ENCODE assay signal across 8 mouse cellular contexts in the genomic region with DNA sequence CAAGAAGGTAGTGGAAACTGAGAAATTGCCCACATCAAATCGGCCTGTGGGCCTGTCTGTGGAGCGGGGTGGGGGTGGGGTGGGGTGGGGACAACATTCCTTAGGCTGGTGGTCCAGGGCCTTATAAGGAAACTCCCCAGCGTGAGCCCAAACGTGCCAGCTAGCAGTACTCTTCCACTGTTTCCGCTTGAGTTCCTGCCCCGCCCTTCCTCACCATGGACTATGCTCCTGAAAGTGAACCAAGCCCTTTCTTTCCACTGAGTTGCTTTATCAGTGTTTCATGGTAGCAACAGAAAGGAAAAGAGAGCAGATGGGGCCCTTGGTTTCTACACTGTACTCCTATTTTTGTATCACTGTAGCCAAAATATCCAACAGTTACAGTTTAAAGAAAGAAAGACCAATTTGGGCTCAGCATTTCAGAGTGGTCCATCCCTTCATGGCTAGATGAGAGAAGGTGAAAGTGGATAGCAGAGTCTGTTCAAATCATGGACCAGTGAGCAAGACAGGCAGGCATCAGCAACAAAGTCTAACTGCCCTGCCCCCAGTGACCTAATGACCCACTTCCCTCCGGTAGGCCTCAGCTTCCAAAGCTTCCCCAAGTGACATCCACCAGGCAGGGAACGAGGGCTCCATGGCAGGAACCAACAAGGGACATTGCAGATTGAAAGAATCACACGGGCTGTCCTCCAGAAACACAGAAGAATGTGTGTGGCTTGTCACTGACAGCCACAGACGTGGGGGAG. TPM values are rescaled to one million over a fixed set of nuclear protein-coding genes. Genes with fewer than 3 reads are reported as not detected.
A peak's percentile ranks its signal among the peaks of the same experiment; 100 is the strongest.
DNase-seq lines count a peak whose midpoint lies in the region; ATAC-seq and TF ChIP-seq lines count a peak whose summit lies in the region.

No protein-coding gene starts in this region.

- no peak for TF ChIP-seq RAD21 in CH12.LX (IDR thresholded peaks at IDR 0.05; ENCODE audit: low read depth, low read length)

- in situ Hi-C loops in CH12.LX (cut with MboI; ENCODE audit: low pct_ligation_motif_present, low pct_unique_long_range_greater_than_20kb, low sequenced_read_pairs) = no loop called here

- no peak overlapping the region for H3K4me3 ChIP-seq in CH12.LX (replicated peaks in 1 of 3; ENCODE audit: low read depth in 2 of 3, low read length in 2 of 3, poor library complexity in 1 of 3)
- H3K4me3 ChIP-seq in limb, embryonic 11.5 days (ENCODE audit: low read depth, low read length) = no peak overlapping the region
- no peak overlapping the region for H3K4me3 ChIP-seq in midbrain, embryonic 15.5 days

- H3K4me1 ChIP-seq in CH12.LX (ENCODE audit: control insufficient read depth in 1 of 2, insufficient read depth in 2 of 2) = peaks cover 11 to 41% of the 10 kb centered on the region in 2 experiments
- peaks cover 22% of the 10 kb centered on the region for H3K4me1 ChIP-seq in limb, embryonic 11.5 days (ENCODE audit: control insufficient read depth, insufficient read depth, low read length)
- H3K4me1 ChIP-seq in midbrain, embryonic 15.5 days = peaks cover 6% of the 10 kb centered on the region

- peak; percentile 49; the same call in 1 of the 2 replicates for ATAC-seq in limb, embryonic 11.5 days (ENCODE audit: insufficient number of reproducible peaks, low FRiP score, low TSS enrichment, low read depth)
- ATAC-seq in midbrain, embryonic 15.5 days (replicated peaks) = no peak

- 6% methylated on average over 10 of the region's 10 CpGs for WGBS in limb, embryonic 11.5 days
- WGBS in midbrain, embryonic 15.5 days = 9% methylated on average over 10 of the region's 10 CpGs

- H3K27me3 ChIP-seq in CH12.LX (replicated peaks) = no peaks in the 10 kb centered on the region
- H3K27me3 ChIP-seq in limb, embryonic 11.5 days (ENCODE audit: control insufficient read depth, insufficient read depth, low read length) = no peaks in the 10 kb centered on the region
- H3K27me3 ChIP-seq in midbrain, embryonic 15.5 days (replicated peaks) = no peaks in the 10 kb centered on the region

- no peak for DNase-seq in CH12.LX (ENCODE audit: extremely low read depth)
- DNase-seq in embryo, embryonic 10 days (ENCODE audit: low spot score) = peak; percentile 84
- peak; percentile 61 for DNase-seq in heart, postnatal 4 days
- no peak for DNase-seq in limb, embryonic 11.5 days (ENCODE audit: low spot score)
- DNase-seq in gastrocnemius, adult 18-20 months (ENCODE audit: low spot score) = no peak
- DNase-seq in layer of hippocampus, adult 9-11 months = no peak
- no peak for DNase-seq in right cerebral cortex, postnatal 14 days

- no peak overlapping the region for H3K9ac ChIP-seq in CH12.LX (ENCODE audit: insufficient read depth, low read depth)
- H3K9ac ChIP-seq in limb, embryonic 11.5 days (ENCODE audit: low read length) = no peak overlapping the region
- no peak overlapping the region for H3K9ac ChIP-seq in midbrain, embryonic 15.5 days

- dilution Hi-C loops in CH12.LX (cut with MboI; ENCODE audit: extremely low pct_ligation_motif_present, extremely low pct_unique_long_range_greater_than_20kb, low sequenced_read_pairs) = no loop called here

- TF ChIP-seq CTCF in CH12.LX (conservative IDR thresholded peaks at IDR 0.05 in 1 of 2, IDR thresholded peaks at IDR 0.05 in 1 of 2; ENCODE audit: low read depth in 2 of 2, low read length in 2 of 2) = no peak

- no peak for TF ChIP-seq POLR2A in CH12.LX (IDR thresholded peaks at IDR 0.05; ENCODE audit: low read depth, low read length)

- H3K36me3 ChIP-seq in CH12.LX (replicated peaks in 1 of 2; ENCODE audit: control insufficient read depth in 1 of 2, insufficient read depth in 1 of 2, low read length in 1 of 2) = peaks cover 15 to 25% of the 10 kb centered on the region in 2 experiments
- H3K36me3 ChIP-seq in limb, embryonic 11.5 days (ENCODE audit: control insufficient read depth, insufficient read depth, low read length) = no peaks in the 10 kb centered on the region
- H3K36me3 ChIP-seq in midbrain, embryonic 15.5 days (replicated peaks) = no peaks in the 10 kb centered on the region

- TF ChIP-seq EP300 in CH12.LX (IDR thresholded peaks at IDR 0.05; ENCODE audit: low read length) = peak; percentile 53

- peak overlapping the region; percentile 33 for H3K4me2 ChIP-seq in CH12.LX (ENCODE audit: insufficient read depth, low read depth, poor library complexity, severe bottlenecking)
- peak overlapping the region; percentile 19; the same call in 1 of the 2 replicates for H3K4me2 ChIP-seq in limb, embryonic 11.5 days (ENCODE audit: low read depth, severe bottlenecking)
- H3K4me2 ChIP-seq in midbrain, embryonic 15.5 days = no peak overlapping the region

- peak overlapping the region; percentile 52 for H3K27ac ChIP-seq in CH12.LX (ENCODE audit: insufficient read depth, low read depth)
- peak overlapping the region; percentile 83 for H3K27ac ChIP-seq in limb, embryonic 11.5 days (replicated peaks; ENCODE audit: low read depth, low read length)
- peak overlapping the region; percentile 45 for H3K27ac ChIP-seq in midbrain, embryonic 15.5 days

- no peaks in the 10 kb centered on the region for H3K9me3 ChIP-seq in CH12.LX (replicated peaks; ENCODE audit: low read length)
- H3K9me3 ChIP-seq in limb, embryonic 11.5 days (ENCODE audit: control insufficient read depth, low read length) = no peaks in the 10 kb centered on the region
- no peaks in the 10 kb centered on the region for H3K9me3 ChIP-seq in midbrain, embryonic 15.5 days

- H3K79me2 ChIP-seq in CH12.LX (replicated peaks; ENCODE audit: control insufficient read depth, extremely low read depth, insufficient read depth, poor library complexity, severe bottlenecking) = no peaks in the 10 kb centered on the region; the same call in 1 of the 2 replicates

TF ChIP-seq in CH12.LX, 34 proteins besides CTCF, POLR2A, EP300 and RAD21 (continues in another document):
- peak; percentile 31; the same call in 1 of the 2 replicates for TF ChIP-seq TCF12 (IDR thresholded peaks at IDR 0.05; ENCODE audit: low read depth, low read length)
- TF ChIP-seq SIN3A (IDR thresholded peaks at IDR 0.05; ENCODE audit: low read length) = peak; percentile 59; the same call in 1 of the 2 replicates
- TF ChIP-seq MAX (IDR thresholded peaks at IDR 0.05; ENCODE audit: low read length) = no peak
- peak; percentile 7; the same call in 1 of the 2 replicates for TF ChIP-seq IRF4 (IDR thresholded peaks at IDR 0.05; ENCODE audit: low read depth, low read length)
- no peak for TF ChIP-seq MEF2A (IDR thresholded peaks at IDR 0.05; ENCODE audit: borderline replicate concordance, low read depth, low read length)
- TF ChIP-seq JUND (conservative IDR thresholded peaks at IDR 0.05; ENCODE audit: low read depth, low read length) = no peak
- no peak for TF ChIP-seq USF2 (conservative IDR thresholded peaks at IDR 0.05; ENCODE audit: low read depth, low read length)
- TF ChIP-seq NRF1 (IDR thresholded peaks at IDR 0.05; ENCODE audit: low read depth, low read length) = no peak
- no peak for TF ChIP-seq MXI1 (IDR thresholded peaks at IDR 0.05; ENCODE audit: low read depth, low read length)
- no peak for TF ChIP-seq UBTF (IDR thresholded peaks at IDR 0.05; ENCODE audit: low read depth, low read length)
- TF ChIP-seq ETS1 (conservative IDR thresholded peaks at IDR 0.05; ENCODE audit: low read depth, low read length) = peak; percentile 33
- TF ChIP-seq KAT2A (IDR thresholded peaks at IDR 0.05; ENCODE audit: insufficient replicate concordance, low read length) = no peak
- no peak for TF ChIP-seq RCOR1 (conservative IDR thresholded peaks at IDR 0.05; ENCODE audit: low read depth, low read length)

RNA-seq across cellular contexts. Expression of a gene that starts 5.3 kb away (rescaled TPM):
- total RNA-seq in CH12.LX (2012; rRNA removed) (296 and 342 TPM in 2 replicates), CH12.LX (2014; rRNA removed) (365 and 371 TPM in 2 replicates)
- polyA plus RNA-seq in CH12.LX (2012; ENCODE audit: insufficient read length, low read depth) = 640 and 645 TPM in 2 replicates
- total RNA-seq in heart, postnatal 4 days (2021) = 100 to 1,000 TPM; 549 to 557 TPM
- 362 and 390 TPM in 2 replicates for polyA plus RNA-seq in limb, embryonic 11.5 days (2014; fragmentation: Nextera tagmentation; extraction: Ambion mirVana)
- 175 and 176 TPM in 2 replicates for polyA plus RNA-seq in midbrain, embryonic 15.5 days (2015; fragmentation: Nextera tagmentation; extraction: Ambion mirVana)
- 100 to 1,000 TPM; 110 to 131 TPM for total RNA-seq in gastrocnemius, adult 18-20 months (2021)

RNA-seq across cellular contexts. Expression of a gene that starts 14.2 kb away (rescaled TPM):
- 60.9 and 65.5 TPM in 2 replicates for total RNA-seq in CH12.LX (2012; rRNA removed)
- 41.5 and 46.1 TPM in 2 replicates for total RNA-seq in CH12.LX (2014; rRNA removed)
- 60.6 and 61.8 TPM in 2 replicates for polyA plus RNA-seq in CH12.LX (2012; ENCODE audit: insufficient read length, low read depth)
- total RNA-seq in heart, postnatal 4 days (2021) = 1 to 10 TPM; 1.1 to 1.8 TPM
- 2.0 and 3.2 TPM in 2 replicates for polyA plus RNA-seq in limb, embryonic 11.5 days (2014; fragmentation: Nextera tagmentation; extraction: Ambion mirVana)
- polyA plus RNA-seq in midbrain, embryonic 15.5 days (2015; fragmentation: Nextera tagmentation; extraction: Ambion mirVana) = 2.4 and 3.3 TPM in 2 replicates
- under 1 TPM; 0.45 to 0.46 TPM for total RNA-seq in gastrocnemius, adult 18-20 months (2021)

RNA-seq across cellular contexts. Expression of a gene that starts 22.0 kb away (rescaled TPM):
- total RNA-seq in CH12.LX (2012; rRNA removed) = 103 and 124 TPM in 2 replicates
- total RNA-seq in CH12.LX (2014; rRNA removed) = 119 and 121 TPM in 2 replicates
- 65.1 and 67.6 TPM in 2 replicates for polyA plus RNA-seq in CH12.LX (2012; ENCODE audit: insufficient read length, low read depth)
- 100 to 1,000 TPM; 647 to 783 TPM for total RNA-seq in heart, postnatal 4 days (2021)
- polyA plus RNA-seq in limb, embryonic 11.5 days (2014; fragmentation: Nextera tagmentation; extraction: Ambion mirVana) = 93.2 and 94.7 TPM in 2 replicates
- 92.7 and 94.7 TPM in 2 replicates for polyA plus RNA-seq in midbrain, embryonic 15.5 days (2015; fragmentation: Nextera tagmentation; extraction: Ambion mirVana)
- total RNA-seq in gastrocnemius, adult 18-20 months (2021) = 100 to 1,000 TPM; 227 to 344 TPM

RNA-seq across cellular contexts. Expression of a gene that starts 30.6 kb away (rescaled TPM):
- 3.9 and 7.0 TPM in 2 replicates for total RNA-seq in CH12.LX (2012; rRNA removed)
- 2.6 and 3.6 TPM in 2 replicates for total RNA-seq in CH12.LX (2014; rRNA removed)
- 6.5 and 7.2 TPM in 2 replicates for polyA plus RNA-seq in CH12.LX (2012; ENCODE audit: insufficient read length, low read depth)
- 10 to 100 TPM; 17.8 to 20.8 TPM for total RNA-seq in heart, postnatal 4 days (2021)
- polyA plus RNA-seq in limb, embryonic 11.5 days (2014; fragmentation: Nextera tagmentation; extraction: Ambion mirVana) = 1.9 and 2.2 TPM in 2 replicates
- 5.6 and 8.2 TPM in 2 replicates for polyA plus RNA-seq in midbrain, embryonic 15.5 days (2015; fragmentation: Nextera tagmentation; extraction: Ambion mirVana)
- 1 to 10 TPM; 1.7 to 3.9 TPM for total RNA-seq in gastrocnemius, adult 18-20 months (2021)

RNA-seq across cellular contexts. Expression of a gene that starts 35.7 kb away (rescaled TPM):
- total RNA-seq in CH12.LX (2012; rRNA removed) (59.3 and 62.8 TPM in 2 replicates), CH12.LX (2014; rRNA removed) (24.6 and 30.5 TPM in 2 replicates)
- polyA plus RNA-seq in CH12.LX (2012; ENCODE audit: insufficient read length, low read depth) = 97.5 and 101 TPM in 2 replicates
- 10 to 100 TPM; 14.4 to 14.5 TPM for total RNA-seq in heart, postnatal 4 days (2021)
- polyA plus RNA-seq in limb, embryonic 11.5 days (2014; fragmentation: Nextera tagmentation; extraction: Ambion mirVana) = 40.3 and 44.4 TPM in 2 replicates
- polyA plus RNA-seq in midbrain, embryonic 15.5 days (2015; fragmentation: Nextera tagmentation; extraction: Ambion mirVana) = 65.8 and 66.5 TPM in 2 replicates
- total RNA-seq in gastrocnemius, adult 18-20 months (2021) = 10 to 100 TPM; 33.2 to 34.9 TPM

Comparison
In these comparisons a context has a peak if more than half of its experiments do, and no peak if none do; other contexts are left out.
1. DNase-seq: peak in embryo, embryonic 10 days (single experiment) and heart, postnatal 4 days (single experiment); none in CH12.LX (single experiment), limb, embryonic 11.5 days (single experiment), gastrocnemius, adult 18-20 months (single experiment), layer of hippocampus, adult 9-11 months (single experiment) and right cerebral cortex, postnatal 14 days (single experiment).
2. RNA of a gene that starts 14.2 kb away (total RNA-seq): 41.5 to 65.5 TPM in CH12.LX; 1.1 to 1.8 TPM in heart, postnatal 4 days and 0.45 to 0.46 TPM in gastrocnemius, adult 18-20 months; every median in the first group is over 10 times any median in the second.
3. Peak in every context shown above with its lines, with median percentiles within 50 percentile points of each other: H3K27ac ChIP-seq.